Mouse (Mus musculus) liver, postnatal 0 days (tissue): ENCODE measurements around the gene Mixl1. TPM values are rescaled to one million over a fixed set of nuclear protein-coding genes. Genes with fewer than 3 reads are reported as not detected.

Experiments used
- ATAC-seq: fragments of 200-750 bp; cut with Nextera tagmentation; 2 replicates; pipeline ENCODE4 v1.8.0; 2017; ENCODE audit warnings: mild to moderate bottlenecking, moderate library complexity
- DNase-seq: peaks from one replicate; pipeline ENCODE4 v3.0.0-alpha.2; 2016
- H3K27ac ChIP-seq: fragments of 300-500 bp; sonication (generic); 2 replicates; pipeline ENCODE4 v1.5.1; 2014; ENCODE audit warnings: antibody characterized with exemption, moderate library complexity, mild to moderate bottlenecking, low read depth
- H3K27me3 ChIP-seq: fragments of 300-500 bp; sonication (generic); 2 replicates; pipeline ENCODE4 v1.6.1; 2014; ENCODE audit warnings: low read length, control low read depth, mixed read lengths; ENCODE audit not compliant: insufficient read depth
- H3K36me3 ChIP-seq: fragments of 300-500 bp; sonication (generic); replicated peaks from 2 replicates; pipeline ENCODE4 v1.6.1; 2014; ENCODE audit warnings: mild to moderate bottlenecking, control low read depth, low read length, moderate library complexity, mixed read lengths; ENCODE audit not compliant: insufficient read depth
- H3K4me1 ChIP-seq: fragments of 300-500 bp; sonication (generic); 2 replicates; pipeline ENCODE4 v1.6.1; 2014; ENCODE audit warnings: antibody characterized with exemption, mild to moderate bottlenecking, control low read depth; ENCODE audit not compliant: insufficient read depth
- H3K4me2 ChIP-seq: fragments of 300-500 bp; sonication (generic); 2 replicates; pipeline ENCODE4 v1.6.1; 2014; ENCODE audit warnings: low read depth, mild to moderate bottlenecking, low read length, moderate library complexity, mixed read lengths
- H3K4me3 ChIP-seq: fragments of 300-500 bp; sonication (generic); 2 replicates; pipeline ENCODE4 v1.5.1; 2014; ENCODE audit warnings: low read depth, low read length
- H3K9ac ChIP-seq: fragments of 300-500 bp; sonication (generic); replicated peaks from 2 replicates; pipeline ENCODE4 v1.6.1; 2014; ENCODE audit warnings: mild to moderate bottlenecking, moderate library complexity
- H3K9me3 ChIP-seq: fragments of 300-500 bp; sonication (generic); 2 replicates; pipeline ENCODE4 v1.6.1; 2016; ENCODE audit warnings: mild to moderate bottlenecking, control low read depth, low read length, mixed read lengths
- CTCF ChIP-seq: sonication (generic); IDR thresholded peaks from 2 replicates; pipeline ENCODE4 v1.5.1; 2016; ENCODE audit warnings: antibody characterized with exemption, low read depth
- EP300 ChIP-seq: IDR thresholded peaks from 2 replicates; pipeline ENCODE4 v1.6.1; 2016; ENCODE audit warnings: antibody characterized with exemption, low read depth, mild to moderate bottlenecking
- WGBS: fragments of 180-500 bp; shearing (Covaris S2); extraction: QIAGEN DNeasy Blood & Tissue Kit; methylation state at CpG from one replicate; pipeline ENCODE4 v1.1.7; 2014; ENCODE audit not compliant: insufficient replicate concordance; 5-methylcytosine and 5-hydroxymethylcytosine counted together
- polyA plus RNA-seq: library from polyadenylated mRNA; unstranded; fragments of >200 nt; fragmentation: Nextera tagmentation; extraction: Ambion mirVana; gene quantifications from 2 replicates; pipeline ENCODE4 v1.2.1, GENCODE M21; 2015

The Mixl1 gene
- polyA plus RNA-seq, 1 experiment from 2014 or later = not detected

- Histone ChIP-seq H3K4me2 (no peak overlapping the region), H3K27ac (no peak overlapping the region), H3K4me1 (peaks cover 13% of the 10 kb centered on the region; the same call in 1 of the 2 replicates), H3K36me3 (no peaks in the 10 kb centered on the region), H3K4me3 (no peak overlapping the region), H3K27me3 (no peaks in the 10 kb centered on the region), H3K9me3 (no peaks in the 10 kb centered on the region), H3K9ac (no peak overlapping the region)
- 38% methylated on average over 5 of the region's 5 CpGs for WGBS
- DNase-seq (peak; percentile 88), ATAC-seq (peak; percentile 64)
- no peak for TF ChIP-seq EP300
- peak; percentile 98 for TF ChIP-seq CTCF
Observed at GRCm38 (mm10) chr1:180719951-180720689, 23.3 kb upstream of the Mixl1 start.

- Histone ChIP-seq H3K27ac (no peak overlapping the region), H3K4me3 (no peak overlapping the region), H3K4me1 (peaks cover 8% of the 10 kb centered on the region; the same call in 1 of the 2 replicates), H3K9ac (no peak overlapping the region), H3K36me3 (no peaks in the 10 kb centered on the region), H3K27me3 (no peaks in the 10 kb centered on the region), H3K4me2 (no peak overlapping the region), H3K9me3 (no peaks in the 10 kb centered on the region)
- ATAC-seq (no peak), DNase-seq (no peak)
- TF ChIP-seq EP300 (no peak), CTCF (no peak)
- WGBS = 78% methylated on average over 6 of the region's 6 CpGs
Observed at GRCm38 (mm10) chr1:180719483-180719882, 22.6 kb upstream of the Mixl1 start.

- DNase-seq (no peak), ATAC-seq (no peak)
- H3K4me3 ChIP-seq = no peak overlapping the region
- H3K9me3 ChIP-seq = no peaks in the 10 kb centered on the region
- H3K27ac ChIP-seq = no peak overlapping the region
- H3K4me1 ChIP-seq = peaks cover 11% of the 10 kb centered on the region
- TF ChIP-seq EP300 (no peak), CTCF (no peak)
- 44% methylated on average over 5 of the region's 5 CpGs for WGBS
- no peaks in the 10 kb centered on the region for H3K36me3 ChIP-seq
- no peak overlapping the region for H3K4me2 ChIP-seq
- H3K9ac ChIP-seq = no peak overlapping the region
- H3K27me3 ChIP-seq = no peaks in the 10 kb centered on the region
Observed at GRCm38 (mm10) chr1:180718756-180719155, 21.9 kb upstream of the Mixl1 start.

- H3K9ac ChIP-seq = no peak overlapping the region
- no peaks in the 10 kb centered on the region for H3K9me3 ChIP-seq
- peaks cover 10% of the 10 kb centered on the region for H3K4me1 ChIP-seq
- H3K27me3 ChIP-seq = no peaks in the 10 kb centered on the region
- H3K4me3 ChIP-seq = no peak overlapping the region
- no peak overlapping the region for H3K4me2 ChIP-seq
- ATAC-seq (0 out of 2 replicates have a peak, but pooled peaks have one; percentile 12), DNase-seq (no peak)
- H3K27ac ChIP-seq = no peak overlapping the region
- H3K36me3 ChIP-seq = no peaks in the 10 kb centered on the region
- 56% methylated on average over 14 of the region's 14 CpGs for WGBS
- no peak for TF ChIP-seq CTCF
- no peak for TF ChIP-seq EP300
Observed at GRCm38 (mm10) chr1:180708935-180709776, 12.3 kb upstream of the Mixl1 start.

- H3K4me1 ChIP-seq = peaks cover 11% of the 10 kb centered on the region; the same call in 1 of the 2 replicates
- H3K4me2 ChIP-seq = no peak overlapping the region
- no peaks in the 10 kb centered on the region for H3K27me3 ChIP-seq
- no peak overlapping the region for H3K4me3 ChIP-seq
- no peaks in the 10 kb centered on the region for H3K9me3 ChIP-seq
- DNase-seq (no peak), ATAC-seq (peak; percentile 64)
- no peak overlapping the region for H3K9ac ChIP-seq
- 41% methylated on average over 3 of the region's 3 CpGs for WGBS
- no peak for TF ChIP-seq EP300
- TF ChIP-seq CTCF = no peak
- no peak overlapping the region for H3K27ac ChIP-seq
- H3K36me3 ChIP-seq = no peaks in the 10 kb centered on the region
Observed at GRCm38 (mm10) chr1:180707813-180708212, 11.0 kb upstream of the Mixl1 start.

GRCm38 (mm10) chr1:180707368-180707767 is 10.5 kb upstream of the Mixl1 start:
- H3K9ac ChIP-seq = no peak overlapping the region
- no peak for DNase-seq
- peak; percentile 38; the same call in 1 of the 2 replicates for ATAC-seq
- TF ChIP-seq EP300 = no peak
- no peak for TF ChIP-seq CTCF
- WGBS = 28% methylated on average over 3 of the region's 3 CpGs
- H3K27me3 ChIP-seq = no peaks in the 10 kb centered on the region
- H3K4me2 ChIP-seq = no peak overlapping the region
- no peaks in the 10 kb centered on the region for H3K9me3 ChIP-seq
- H3K36me3 ChIP-seq = no peaks in the 10 kb centered on the region
- no peak overlapping the region for H3K27ac ChIP-seq
- peaks cover 11% of the 10 kb centered on the region; the same call in 1 of the 2 replicates for H3K4me1 ChIP-seq
- no peak overlapping the region for H3K4me3 ChIP-seq
